Mouse (Mus musculus) spleen, adult 2 months (tissue): ENCODE measurements around the gene D7Ertd443e.

ENCODE experiments used
- CTCF ChIP-seq: fragments of 200-500 bp; IDR thresholded peaks from 2 replicates; pipeline ENCODE4 v1.5.1; 2011; ENCODE audit warnings: mild to moderate bottlenecking, inconsistent platforms; ENCODE audit not compliant: insufficient read depth, insufficient read length, insufficient replicate concordance; ENCODE audit errors: extremely low read depth
- POLR2A ChIP-seq: fragments of 200-500 bp; IDR thresholded peaks from 2 replicates; pipeline ENCODE4 v1.6.1; 2011; ENCODE audit warnings: low read depth, low read length, inconsistent platforms

DNA sequence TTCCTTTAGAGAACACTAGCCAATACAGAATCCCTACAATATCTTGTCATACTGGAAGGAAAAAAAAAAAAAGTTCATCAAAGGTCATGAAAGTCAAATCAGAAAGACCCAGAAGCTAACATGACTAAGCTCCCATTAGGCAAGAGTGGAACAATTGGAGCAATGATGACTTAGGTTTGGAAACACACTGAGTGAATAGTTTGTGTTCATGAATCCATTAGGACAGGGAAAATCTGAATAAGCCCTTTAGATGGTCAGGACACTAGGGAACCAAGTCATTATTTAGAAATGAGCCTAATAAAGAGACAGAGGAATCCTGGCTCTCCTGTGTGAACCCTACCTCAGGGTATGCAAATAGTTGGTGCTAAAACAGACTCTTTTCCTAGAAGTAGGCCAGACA lies 148.7 kb downstream of the D7Ertd443e start:
- no peak for TF ChIP-seq CTCF
- TF ChIP-seq POLR2A, result no peak
